ENCODE assay signal across 19 mouse cellular contexts in the genomic region with DNA sequence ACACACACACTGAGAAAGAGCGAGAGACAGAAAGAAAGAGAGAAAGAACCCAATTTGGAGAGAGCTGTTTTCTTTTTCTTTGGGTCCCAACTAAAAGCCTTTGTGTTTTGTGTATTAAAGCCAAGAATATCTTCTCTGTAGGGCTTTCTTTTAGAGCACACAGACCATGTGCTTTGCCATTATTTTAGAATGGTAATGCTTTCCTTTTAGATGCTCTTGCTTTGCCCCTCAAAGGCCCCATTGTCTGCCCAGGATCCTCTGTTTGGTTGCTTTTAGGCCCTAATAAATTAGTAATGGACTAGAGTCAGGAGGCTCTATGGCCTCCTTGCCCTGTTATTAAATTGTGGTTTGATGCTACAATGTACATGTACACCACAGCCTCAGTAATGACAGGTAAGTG.
"Had no signal": no experiment of that assay in that cellular context is flagged by ENCODE, and none has a peak within 500 bp of the region (broad histone marks: within the 10 kb centered on the region; RNA-seq: fewer than 3 reads in every experiment).

No protein-coding gene starts in this region.

- H3K9me3 ChIP-seq: kidney, embryonic 15.5 days; liver, embryonic 13.5 days; neural tube, embryonic 12.5 days; neural tube, embryonic 15.5 days; stomach, embryonic 15.5 days had no signal

- H3K27ac ChIP-seq: kidney, embryonic 15.5 days; left cerebral cortex, adult 2 months; liver, embryonic 13.5 days; neural tube, embryonic 12.5 days; neural tube, embryonic 15.5 days; stomach, embryonic 15.5 days had no signal

- H3K4me2 ChIP-seq: kidney, embryonic 15.5 days; liver, embryonic 13.5 days; neural tube, embryonic 12.5 days; neural tube, embryonic 15.5 days; stomach, embryonic 15.5 days had no signal

- H3K9ac ChIP-seq: kidney, embryonic 15.5 days; liver, embryonic 13.5 days; neural tube, embryonic 12.5 days; neural tube, embryonic 15.5 days; stomach, embryonic 15.5 days had no signal

- H3K4me3 ChIP-seq: kidney, embryonic 15.5 days; left cerebral cortex, adult 2 months; liver, embryonic 13.5 days; myocyte; neural tube, embryonic 12.5 days; neural tube, embryonic 15.5 days; stomach, embryonic 15.5 days had no signal

- H3K27me3 ChIP-seq: kidney, embryonic 15.5 days; liver, embryonic 13.5 days; neural tube, embryonic 12.5 days; neural tube, embryonic 15.5 days; stomach, embryonic 15.5 days had no signal

- DNase-seq: kidney, adult 8-10 months; kidney, postnatal 10 days; kidney, postnatal 36 days; layer of hippocampus, postnatal 36 days; liver, embryonic 13.5 days; lung, adult 2 months; lung, postnatal 14 days; lung, postnatal 4 days; midbrain, embryonic 14.5 days; right cerebral cortex, adult 18-20 months; right cerebral cortex, postnatal 14 days; spleen, adult 18-20 months; thymus, postnatal 25 days had no signal

- H3K4me1 ChIP-seq: kidney, embryonic 15.5 days; liver, embryonic 13.5 days; neural tube, embryonic 12.5 days; neural tube, embryonic 15.5 days; stomach, embryonic 15.5 days had no signal

- H3K36me3 ChIP-seq: kidney, embryonic 15.5 days; liver, embryonic 13.5 days; neural tube, embryonic 12.5 days; neural tube, embryonic 15.5 days; stomach, embryonic 15.5 days had no signal
